Mouse (Mus musculus): ENCODE measurements around the gene Tnfrsf1b.
A peak's percentile ranks its signal among the peaks of the same experiment; 100 is the strongest.

The Tnfrsf1b gene

GRCm38 (mm10) chr4:145257751-145258434, 11.2 kb upstream of the Tnfrsf1b start:
- DNase-seq (ENCODE audit: low spot score in 2 of 2), result no peak

DNA sequence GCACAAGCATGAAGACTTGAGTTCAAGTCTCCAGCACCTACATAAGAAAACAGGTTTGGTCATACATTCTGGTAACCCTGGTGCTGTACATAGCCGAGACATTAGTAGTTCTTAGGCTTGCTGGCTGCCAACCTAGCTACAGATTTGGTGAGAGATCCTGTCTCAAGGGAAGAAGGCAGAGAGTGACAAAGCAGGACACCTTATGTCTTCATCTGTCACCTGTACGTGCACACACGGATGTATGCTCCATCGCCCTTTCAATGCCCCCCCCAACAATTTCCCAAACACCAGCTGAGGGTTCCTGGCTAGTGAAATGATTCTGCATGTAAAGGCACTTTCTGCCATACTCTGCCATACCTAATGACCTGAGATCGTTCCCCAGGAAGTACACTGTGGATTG, 9.5 kb upstream of the Tnfrsf1b start:
- DNase-seq (ENCODE audit: low spot score in 2 of 2), result no peak

- peak in 1 of 2 experiments; percentile 28 for DNase-seq (ENCODE audit: low spot score in 2 of 2)
These were observed 7.7 kb upstream of the Tnfrsf1b start for GRCm38 (mm10) chr4:145254418-145254817.

DNA sequence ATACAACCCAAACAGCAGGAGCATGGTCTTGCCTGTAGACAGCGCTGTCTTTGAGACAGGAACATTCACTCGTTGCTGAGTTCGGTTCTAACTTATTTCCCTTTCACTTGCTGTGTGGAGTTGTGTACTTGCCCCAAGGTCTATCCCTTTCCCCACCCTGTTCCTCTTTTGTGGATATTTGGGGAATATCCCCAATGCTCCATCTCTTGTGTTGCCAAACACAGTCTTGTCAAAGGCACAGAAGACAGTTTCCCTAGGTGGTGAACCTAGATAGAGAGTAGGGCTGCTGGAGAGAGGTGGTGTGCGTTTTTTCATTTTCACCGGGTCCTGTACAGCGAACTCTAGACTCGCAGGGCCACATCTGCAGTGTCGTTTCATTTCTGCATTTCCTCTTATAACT, 5.9 kb upstream of the Tnfrsf1b start:
- no peak for DNase-seq (ENCODE audit: low spot score in 2 of 2)

GRCm38 (mm10) chr4:145251546-145251945, 4.9 kb upstream of the Tnfrsf1b start:
- no peak for DNase-seq (ENCODE audit: low spot score in 2 of 2)

DNA sequence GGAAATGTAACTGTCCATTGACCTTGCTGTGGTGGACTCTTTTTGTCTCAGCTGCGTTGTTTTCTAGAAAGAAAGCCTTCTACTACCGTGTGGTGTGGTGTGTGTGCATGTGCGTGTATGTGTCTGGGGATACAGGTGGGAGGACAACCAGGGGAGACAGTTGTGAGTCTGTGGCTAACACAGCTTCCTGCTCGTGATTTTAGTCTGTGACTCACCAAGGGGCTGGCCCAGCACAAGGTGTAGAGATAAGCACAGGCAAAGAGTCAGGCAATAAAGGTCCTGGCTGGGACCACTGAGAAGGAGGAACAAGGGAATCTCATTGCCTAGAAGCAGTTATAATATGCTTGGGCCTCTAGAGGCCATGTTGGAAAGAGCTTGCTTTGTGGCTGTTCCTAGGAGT, 3.3 kb upstream of the Tnfrsf1b start:
- no peak for DNase-seq (ENCODE audit: low spot score in 2 of 2)

- DNase-seq (ENCODE audit: low spot score in 2 of 2), result no peak
These were observed 886 bp upstream of the Tnfrsf1b start for GRCm38 (mm10) chr4:145247556-145247955.

GRCm38 (mm10) chr4:145245581-145245980, 1.1 kb downstream of the Tnfrsf1b start:
- no peak for DNase-seq (ENCODE audit: low spot score in 2 of 2)

DNA sequence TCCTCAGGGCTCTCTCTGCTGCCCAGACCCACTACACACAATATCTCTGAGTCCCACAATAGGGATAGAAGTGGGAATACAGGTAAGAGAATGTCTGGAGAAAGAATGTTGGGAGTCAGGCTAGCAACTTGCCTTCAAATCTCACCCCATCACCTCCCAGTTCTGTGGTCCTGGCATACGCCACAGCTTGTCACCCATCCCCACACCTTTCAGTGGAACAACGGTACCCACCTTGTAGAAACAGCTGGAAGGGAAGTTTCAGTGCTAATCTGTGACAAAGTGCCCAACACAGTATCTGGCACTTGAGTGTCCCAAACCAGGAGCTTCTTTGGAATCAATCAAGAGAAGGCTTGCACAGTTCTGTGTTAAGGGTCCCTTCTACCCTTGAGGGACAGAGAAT, 2.0 kb downstream of the Tnfrsf1b start:
- DNase-seq (ENCODE audit: low spot score in 2 of 2), result no peak

GRCm38 (mm10) chr4:145242719-145243350, 3.8 kb downstream of the Tnfrsf1b start:
- no peak for DNase-seq (ENCODE audit: low spot score in 2 of 2)

- DNase-seq (ENCODE audit: low spot score in 2 of 2), result peak in 1 of 2 experiments; percentile 39
These were observed 5.9 kb downstream of the Tnfrsf1b start for GRCm38 (mm10) chr4:145240723-145241231.

- DNase-seq (ENCODE audit: low spot score in 2 of 2), result no peak
These were observed 7.4 kb downstream of the Tnfrsf1b start for GRCm38 (mm10) chr4:145239049-145239830.

DNA sequence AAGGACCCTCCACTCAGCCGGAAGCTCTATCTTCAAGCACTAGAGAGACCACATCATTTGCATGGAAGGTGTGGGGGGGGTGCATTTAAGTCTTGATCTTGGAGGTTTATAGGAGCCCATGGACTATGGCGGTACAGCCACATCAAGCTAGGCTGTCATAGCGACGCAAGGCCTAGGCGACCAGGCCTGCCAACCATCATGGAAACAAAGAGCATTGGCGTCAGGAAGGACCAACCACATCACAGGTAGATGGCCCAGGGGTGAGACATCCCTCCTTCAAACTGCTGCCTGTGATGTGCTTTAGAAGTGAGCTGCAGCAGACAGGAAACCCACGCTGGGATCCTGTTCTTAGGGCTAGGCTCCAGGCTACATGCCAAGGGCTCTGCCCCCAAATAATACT, 10.6 kb downstream of the Tnfrsf1b start:
- no peak for DNase-seq (ENCODE audit: low spot score in 2 of 2)

DNA sequence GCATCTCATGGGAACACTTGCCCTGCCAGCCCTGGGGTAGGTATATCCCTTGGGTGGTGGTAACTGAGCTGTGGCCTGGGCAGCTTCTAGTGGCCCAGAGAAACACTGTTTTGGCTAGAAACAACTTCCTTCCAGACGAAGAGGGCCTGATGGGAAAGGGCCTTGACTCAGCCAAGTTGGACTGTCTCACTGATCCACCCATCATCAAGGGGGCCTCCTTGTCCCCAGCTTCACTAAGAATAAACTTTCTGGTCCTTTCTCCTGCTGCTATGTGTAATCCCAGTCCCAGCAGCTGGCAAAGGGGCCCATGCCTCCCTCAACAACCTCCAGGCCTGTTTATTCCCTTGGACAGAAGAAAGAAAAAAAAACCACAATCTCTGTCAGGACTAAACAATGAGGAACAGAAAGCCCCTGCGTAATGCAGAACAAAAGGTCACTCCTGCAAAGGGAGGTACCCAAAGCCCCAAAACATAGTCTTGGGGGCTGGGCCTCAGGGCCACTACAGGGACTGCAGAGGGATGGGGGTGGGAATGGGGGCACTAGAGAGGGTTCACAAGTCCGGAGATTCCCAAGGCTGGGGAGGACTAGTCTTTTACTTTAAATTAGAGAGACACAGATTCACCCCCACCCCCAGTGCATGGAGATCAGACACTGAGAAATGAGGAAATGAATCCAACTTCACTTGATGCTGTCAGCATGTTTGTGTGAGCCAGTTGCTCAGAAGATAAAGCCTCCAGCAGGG, 13.0 kb downstream of the Tnfrsf1b start:
- peak in 1 of 2 experiments; percentile 63 for DNase-seq (ENCODE audit: low spot score in 2 of 2)

GRCm38 (mm10) chr4:145231732-145232131, 14.9 kb downstream of the Tnfrsf1b start:
- DNase-seq (ENCODE audit: low spot score in 2 of 2), result no peak

DNA sequence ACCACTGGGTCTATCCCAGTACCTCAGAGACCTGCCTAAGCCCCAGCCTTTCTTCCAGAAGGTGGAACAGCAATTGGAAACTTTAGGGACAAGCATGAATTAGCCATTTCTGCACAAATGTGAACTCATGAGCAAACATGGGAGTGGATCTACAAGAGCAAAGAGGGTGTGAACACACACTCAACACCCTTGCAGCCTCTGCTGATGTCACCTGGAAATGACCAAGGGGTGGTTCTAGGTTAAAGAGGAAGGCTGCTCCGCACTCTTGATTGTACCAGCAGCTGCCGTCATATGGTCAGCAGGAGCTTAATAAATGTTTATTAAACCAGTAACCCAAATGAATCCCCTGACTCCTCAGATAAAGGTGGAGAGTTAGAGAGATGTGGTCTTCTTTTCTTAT, 16.0 kb downstream of the Tnfrsf1b start:
- DNase-seq (ENCODE audit: low spot score in 2 of 2), result no peak

DNA sequence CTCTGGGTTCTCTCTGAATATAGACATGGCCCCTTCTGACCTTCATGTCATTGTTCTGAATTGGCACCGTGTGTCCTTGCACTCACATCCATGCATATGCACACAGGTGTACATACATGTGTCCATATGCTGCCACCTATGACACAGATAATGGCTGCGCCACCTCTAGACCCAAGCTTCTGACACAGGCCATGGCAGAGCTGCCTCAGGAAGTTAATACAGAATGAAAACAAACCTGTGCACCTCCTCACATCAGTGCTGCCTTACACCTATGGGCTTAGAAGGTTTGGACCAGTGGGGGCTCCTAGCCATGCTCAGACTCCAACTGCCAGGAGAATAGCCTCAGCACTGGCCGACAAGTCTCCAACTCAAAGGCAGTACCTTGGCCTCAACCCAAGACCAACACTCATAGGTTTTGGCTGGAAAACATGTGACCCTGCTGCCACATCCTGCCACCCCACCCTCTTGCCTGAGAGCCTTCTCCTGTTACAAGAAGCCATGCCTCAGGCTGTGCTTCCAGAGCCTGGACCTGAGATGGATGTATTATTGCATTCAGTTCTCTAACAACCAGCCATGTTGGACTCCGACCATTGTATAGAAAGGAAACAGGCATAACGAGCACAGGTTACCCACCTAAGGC, 17.0 kb downstream of the Tnfrsf1b start:
- DNase-seq (ENCODE audit: low spot score in 2 of 2), result no peak

- DNase-seq (ENCODE audit: low spot score in 2 of 2), result no peak
These were observed 17.6 kb downstream of the Tnfrsf1b start for GRCm38 (mm10) chr4:145229051-145229450.

- no peak for DNase-seq (ENCODE audit: low spot score in 2 of 2)
These were observed 22.1 kb downstream of the Tnfrsf1b start for GRCm38 (mm10) chr4:145224613-145225012.

DNA sequence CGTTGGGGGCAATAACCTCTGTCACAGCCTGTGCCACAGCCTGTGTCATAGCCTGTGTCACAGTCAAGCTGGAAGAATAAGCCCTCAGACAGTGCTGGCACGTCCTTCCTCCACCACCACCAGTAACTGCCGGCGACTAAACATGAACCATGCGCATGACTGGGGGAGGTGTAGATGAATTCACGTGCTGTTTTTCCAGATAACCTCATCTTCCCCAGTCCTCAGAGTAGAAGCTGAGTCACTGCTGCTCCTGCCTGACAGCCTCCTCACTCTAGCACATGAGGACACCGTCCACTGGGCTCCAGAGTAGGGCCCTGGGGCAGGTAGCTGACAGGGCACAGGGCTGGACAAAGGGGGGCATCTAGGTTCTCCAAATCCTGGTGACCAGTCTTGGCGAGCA, 24.6 kb downstream of the Tnfrsf1b start:
- DNase-seq (ENCODE audit: low spot score in 2 of 2), result no peak

DNA sequence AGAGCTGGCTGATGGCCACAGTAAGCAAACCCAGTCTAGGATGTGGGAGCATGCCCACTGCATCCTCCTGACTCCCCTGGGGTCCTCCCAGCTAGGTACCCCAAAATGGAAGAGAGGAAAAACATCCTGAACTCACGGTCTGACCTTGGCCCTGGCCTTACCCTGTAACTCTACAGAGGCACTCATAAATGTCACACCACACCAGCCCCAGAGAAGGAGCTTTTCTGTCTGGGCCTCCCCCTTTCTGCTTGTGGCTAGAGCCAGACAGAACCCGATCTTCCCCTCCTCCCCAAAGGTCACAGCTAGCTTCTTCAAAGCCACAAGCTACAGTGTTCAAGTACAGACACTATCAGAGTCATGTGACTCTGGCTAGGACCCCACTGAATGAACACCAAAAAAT, 25.3 kb downstream of the Tnfrsf1b start:
- DNase-seq (ENCODE audit: low spot score in 2 of 2), result no peak
